Mouse (Mus musculus) heart, adult 2 months (tissue): ENCODE results near the gene Slc45a1. TPM values are rescaled to one million over a fixed set of nuclear protein-coding genes. Genes with fewer than 3 reads are reported as not detected.

Experiments
- DNase-seq, 2 experiments: peaks; one replicate each; pipeline ENCODE4 v3.0.0; 2021
- H3K27ac ChIP-seq: fragments of 200-600 bp; 2 replicates; pipeline ENCODE4 v1.8.1; 2022
- H3K27me3 ChIP-seq: fragments of 200-500 bp; 2 replicates; pipeline ENCODE4 v1.6.1; 2012; ENCODE audit warnings: mild to moderate bottlenecking, low read length, inconsistent platforms, mixed read lengths; ENCODE audit not compliant: control insufficient read depth, insufficient read depth
- H3K36me3 ChIP-seq: fragments of 200-500 bp; 2 replicates; pipeline ENCODE4 v1.6.1; 2012; ENCODE audit warnings: low read length, inconsistent platforms; ENCODE audit not compliant: control insufficient read depth, insufficient read depth
- H3K4me1 ChIP-seq: fragments of 200-500 bp; 2 replicates; pipeline ENCODE4 v1.6.1; 2011; ENCODE audit warnings: low read length; ENCODE audit not compliant: control insufficient read depth, insufficient read depth
- H3K4me3 ChIP-seq: fragments of 200-600 bp; 2 replicates; pipeline ENCODE4 v1.8.1; 2022
- H3K79me2 ChIP-seq: fragments of 200-500 bp; replicated peaks from 2 replicates; pipeline ENCODE4 v1.6.1; 2012; ENCODE audit warnings: mild to moderate bottlenecking, inconsistent platforms, low read length, moderate library complexity, mixed read lengths; ENCODE audit not compliant: control insufficient read depth, insufficient read depth
- H3K9ac ChIP-seq: fragments of 200-500 bp; 2 replicates; pipeline ENCODE4 v1.6.1; 2012; ENCODE audit warnings: low read depth, mild to moderate bottlenecking, control low read depth, inconsistent platforms, low read length, mixed read lengths
- CTCF ChIP-seq: fragments of 200-600 bp; IDR thresholded peaks from 2 replicates; pipeline ENCODE4 v1.8.1; 2022; ENCODE audit warnings: antibody characterized with exemption, mild to moderate bottlenecking, moderate library complexity
- EP300 ChIP-seq: fragments of 200-500 bp; IDR thresholded peaks from 2 replicates; pipeline ENCODE4 v1.6.1; 2011; ENCODE audit warnings: low read depth, low read length, control low read depth; ENCODE audit not compliant: insufficient read depth
- POLR2A ChIP-seq: fragments of 200-500 bp; IDR thresholded peaks from 2 replicates; pipeline ENCODE4 v1.6.1; 2011; ENCODE audit warnings: mild to moderate bottlenecking, low read depth, low read length, control low read depth; ENCODE audit not compliant: insufficient read depth
- WGBS: fragments of 180-500 bp; shearing (Covaris S2); methylation state at CpG from one replicate; pipeline ENCODE4 v1.1.7; 2018; 5-methylcytosine and 5-hydroxymethylcytosine counted together
- intact Hi-C: fragments of 180-260 bp; cut with DNase I; formaldehyde crosslinking; loops from one replicate; pipeline ENCODE4 v1.15.1; 2025
- polyA plus RNA-seq: library from polyadenylated mRNA; depleted of rRNA; stranded (reverse); fragments of >200 nt; gene quantifications from 2 replicates; pipeline ENCODE4 v1.2.3, GENCODE M21; 2012
- total RNA-seq, 2 experiments: library from RNA; stranded (reverse); gene quantifications; 2 replicates each; pipeline ENCODE4 v1.2.3; 2021

The Slc45a1 gene
- total and polyA plus RNA-seq, 3 experiments, result not detected

DNA sequence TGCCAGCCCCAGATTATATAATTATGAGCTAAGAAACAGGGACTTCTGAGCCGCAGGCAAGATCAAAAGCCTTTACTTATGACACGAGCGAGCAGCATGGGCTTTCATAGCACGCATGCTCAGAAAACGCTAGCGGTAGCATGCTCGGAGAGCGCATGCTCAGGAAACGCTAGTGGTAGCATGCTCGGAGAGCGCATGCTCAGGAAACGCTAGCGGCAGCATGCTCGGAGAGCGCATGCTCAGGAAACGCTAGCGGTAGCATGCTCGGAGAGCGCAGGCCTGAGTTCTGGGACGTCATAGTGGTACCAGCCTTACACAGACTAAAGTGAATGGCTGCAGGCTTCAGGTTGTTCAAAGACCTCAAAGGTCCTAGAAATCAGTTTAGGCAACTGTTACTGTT is 26.8 kb upstream of the Slc45a1 start:
- Histone ChIP-seq H3K9ac (no peak overlapping the region), H3K27ac (no peak overlapping the region), H3K27me3 (no peaks in the 10 kb centered on the region), H3K36me3 (no peaks in the 10 kb centered on the region), H3K4me3 (no peak overlapping the region), H3K4me1 (no peaks in the 10 kb centered on the region), H3K79me2 (no peaks in the 10 kb centered on the region)
- intact Hi-C loops, result no loop called here
- 95% methylated on average over 20 of the region's 20 CpGs for WGBS
- TF ChIP-seq EP300, result no peak
- no peak for TF ChIP-seq CTCF
- no peak for TF ChIP-seq POLR2A
- no peak for DNase-seq

DNA sequence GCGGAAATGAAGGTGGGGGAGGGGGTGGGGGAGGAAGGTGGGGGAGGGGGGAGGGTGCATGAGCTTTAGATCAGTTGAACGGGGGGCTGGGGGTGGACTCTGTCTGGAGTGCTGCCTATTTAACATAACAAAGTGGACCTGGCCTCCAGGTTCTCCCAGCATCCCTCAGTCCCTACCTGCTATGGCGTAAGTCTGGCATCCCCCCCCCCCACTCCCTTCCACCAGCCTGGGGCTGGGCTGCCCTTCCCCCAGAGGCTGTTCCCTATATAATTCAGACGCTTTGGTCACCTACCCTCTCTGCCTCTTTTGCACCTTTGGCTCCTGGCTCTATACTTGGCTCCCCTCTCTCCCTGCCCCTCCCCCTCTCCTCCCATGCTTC is 25.9 kb upstream of the Slc45a1 start:
- H3K4me1 ChIP-seq, result no peaks in the 10 kb centered on the region
- H3K36me3 ChIP-seq, result no peaks in the 10 kb centered on the region
- no peak for DNase-seq
- no peak overlapping the region for H3K9ac ChIP-seq
- no peaks in the 10 kb centered on the region for H3K27me3 ChIP-seq
- 35% methylated on average over 4 of the region's 4 CpGs for WGBS
- no peaks in the 10 kb centered on the region for H3K79me2 ChIP-seq
- no peak overlapping the region for H3K4me3 ChIP-seq
- no peak overlapping the region for H3K27ac ChIP-seq
- no peak for TF ChIP-seq POLR2A
- TF ChIP-seq EP300, result no peak
- no peak for TF ChIP-seq CTCF
- intact Hi-C loops, result no loop called here

DNA sequence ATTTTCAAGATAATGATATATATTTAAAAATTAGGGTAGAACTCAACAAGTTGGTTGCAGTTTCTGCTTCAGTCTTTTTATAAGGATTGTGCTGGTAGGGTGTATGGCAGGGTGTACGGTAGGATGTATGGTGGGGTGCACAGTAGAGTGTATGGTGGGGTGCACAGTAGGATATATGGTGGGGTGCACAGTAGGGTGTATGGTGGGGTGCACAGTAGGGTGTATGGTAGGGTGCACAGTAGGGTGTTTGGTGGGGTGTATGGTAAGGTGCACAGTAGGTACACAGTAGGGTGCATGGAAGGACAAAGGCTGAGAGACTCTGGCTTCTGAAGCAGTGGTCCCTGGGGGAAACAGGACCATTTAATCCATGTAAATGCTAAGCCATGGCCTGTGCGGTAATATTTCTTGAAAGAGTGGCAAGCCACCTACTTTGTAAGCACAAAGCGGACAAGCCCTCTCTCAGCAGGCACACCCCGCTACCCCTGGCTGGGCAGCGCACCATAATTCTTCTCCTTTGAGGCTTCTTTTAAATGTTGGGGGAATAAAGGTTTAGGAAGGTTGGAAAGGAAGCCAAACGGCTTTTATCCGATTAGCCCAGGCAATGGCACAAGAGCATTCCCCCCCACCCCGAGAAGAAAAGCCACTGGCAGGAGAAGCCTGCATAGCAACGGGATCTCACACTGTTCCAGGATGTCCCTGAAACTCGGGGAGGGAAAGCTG is 25.3 kb upstream of the Slc45a1 start:
- DNase-seq, result no peak
- no peaks in the 10 kb centered on the region for H3K36me3 ChIP-seq
- 44% methylated on average over 10 of the region's 10 CpGs for WGBS
- no peaks in the 10 kb centered on the region for H3K79me2 ChIP-seq
- H3K4me3 ChIP-seq, result no peak overlapping the region
- TF ChIP-seq EP300, result no peak
- no peak for TF ChIP-seq POLR2A
- no peak for TF ChIP-seq CTCF
- intact Hi-C loops, result no loop called here
- H3K27me3 ChIP-seq, result no peaks in the 10 kb centered on the region
- H3K27ac ChIP-seq, result no peak overlapping the region
- H3K4me1 ChIP-seq, result no peaks in the 10 kb centered on the region
- H3K9ac ChIP-seq, result no peak overlapping the region

DNA sequence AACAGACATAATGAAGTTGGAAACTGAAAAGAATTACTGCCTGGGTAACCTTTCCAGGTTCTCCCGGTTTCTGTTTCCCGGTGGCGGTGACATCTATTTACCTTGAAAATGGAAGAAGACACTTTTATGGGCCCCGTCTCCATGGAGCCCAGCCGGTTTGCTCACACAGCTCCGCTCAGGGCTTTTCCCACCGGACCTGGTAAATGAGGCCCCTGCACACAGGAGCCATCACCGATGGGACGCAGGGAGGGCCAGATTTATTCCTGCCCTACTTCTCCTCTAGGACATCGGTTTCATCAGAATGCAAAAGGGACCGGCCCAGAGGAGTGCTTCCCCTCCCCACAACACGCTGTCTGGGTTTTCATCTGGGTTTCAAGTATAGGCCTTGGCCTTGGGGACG is 24.1 kb upstream of the Slc45a1 start:
- intact Hi-C loops, result no loop called here
- H3K4me1 ChIP-seq, result no peaks in the 10 kb centered on the region
- no peak for DNase-seq
- H3K27ac ChIP-seq, result no peak overlapping the region
- H3K27me3 ChIP-seq, result no peaks in the 10 kb centered on the region
- no peaks in the 10 kb centered on the region for H3K36me3 ChIP-seq
- H3K9ac ChIP-seq, result no peak overlapping the region
- no peak overlapping the region for H3K4me3 ChIP-seq
- TF ChIP-seq EP300 (no peak), POLR2A (no peak), CTCF (no peak)
- no peaks in the 10 kb centered on the region for H3K79me2 ChIP-seq
- 92% methylated on average over 13 of the region's 13 CpGs for WGBS

DNA sequence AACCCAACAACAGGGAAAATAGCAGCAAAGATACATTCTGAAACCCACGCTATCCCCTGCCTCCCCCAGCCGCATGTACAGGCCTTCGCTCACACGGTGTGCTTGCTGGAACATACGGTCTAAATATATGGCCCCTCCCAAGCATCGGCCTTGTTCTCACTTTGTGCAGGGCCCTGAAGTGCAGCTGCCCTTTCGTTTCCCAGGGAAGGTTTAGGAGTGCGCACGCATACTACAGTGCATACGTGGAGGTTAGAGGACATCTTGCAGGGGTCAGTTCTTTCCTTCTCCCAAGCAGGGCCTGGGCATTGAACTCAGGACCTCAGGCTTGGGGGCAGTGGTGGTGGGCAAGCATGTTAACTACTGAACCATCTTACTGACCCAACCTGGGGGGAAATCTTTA is 23.3 kb upstream of the Slc45a1 start:
- H3K4me3 ChIP-seq, result no peak overlapping the region
- no peaks in the 10 kb centered on the region for H3K27me3 ChIP-seq
- no peak for DNase-seq
- H3K79me2 ChIP-seq, result no peaks in the 10 kb centered on the region
- H3K36me3 ChIP-seq, result no peaks in the 10 kb centered on the region
- no peaks in the 10 kb centered on the region for H3K4me1 ChIP-seq
- intact Hi-C loops, result no loop called here
- WGBS, result 91% methylated on average over 10 of the region's 10 CpGs
- H3K9ac ChIP-seq, result no peak overlapping the region
- TF ChIP-seq EP300, result no peak
- H3K27ac ChIP-seq, result no peak overlapping the region

DNA sequence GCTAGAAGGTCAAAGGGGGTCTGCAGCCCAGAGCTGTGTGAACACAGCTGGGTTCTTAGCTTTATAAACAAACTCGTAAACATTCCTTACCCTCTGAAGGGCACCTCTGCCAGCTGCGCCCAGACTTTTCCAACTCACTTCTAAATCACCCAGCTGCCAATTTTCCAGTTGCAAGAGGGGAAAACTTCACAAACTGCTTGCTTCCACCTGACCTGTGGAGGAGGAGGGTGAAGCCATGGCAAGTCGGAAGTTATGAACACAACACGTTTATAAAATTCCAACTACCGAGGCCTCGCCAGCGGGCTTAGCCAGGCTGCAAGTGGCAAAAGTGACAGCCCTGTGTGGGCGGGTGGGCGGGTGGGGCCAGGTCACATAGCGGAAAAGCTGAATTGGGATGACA is 13.8 kb upstream of the Slc45a1 start:
- intact Hi-C loops, result no loop called here
- H3K9ac ChIP-seq, result no peak overlapping the region
- no peak overlapping the region for H3K4me3 ChIP-seq
- no peaks in the 10 kb centered on the region; the same call in 1 of the 2 replicates for H3K27me3 ChIP-seq
- no peak for DNase-seq
- H3K4me1 ChIP-seq, result no peaks in the 10 kb centered on the region
- WGBS, result 86% methylated on average over 10 of the region's 10 CpGs
- no peaks in the 10 kb centered on the region for H3K79me2 ChIP-seq
- TF ChIP-seq POLR2A (no peak), EP300 (no peak), CTCF (no peak)
- H3K27ac ChIP-seq, result no peak overlapping the region
- no peaks in the 10 kb centered on the region for H3K36me3 ChIP-seq
